Mouse (Mus musculus) hindbrain, embryonic 16.5 days (tissue): ENCODE results near the gene Matk. TPM values are rescaled to one million over a fixed set of nuclear protein-coding genes. Genes with fewer than 3 reads are reported as not detected.
A peak's percentile ranks its signal among the peaks of the same experiment; 100 is the strongest.

Source experiments
- ATAC-seq: fragments of 200-750 bp; cut with Nextera tagmentation; 2 replicates; pipeline ENCODE4 v1.8.0; 2017; ENCODE audit warnings: moderate TSS enrichment, moderate library complexity
- H3K27ac ChIP-seq: fragments of 300-500 bp; sonication (generic); 2 replicates; pipeline ENCODE4 v1.5.1; 2014; ENCODE audit warnings: low read depth, mild to moderate bottlenecking, control low read depth, low read length, moderate library complexity
- H3K27me3 ChIP-seq: fragments of 300-500 bp; sonication (generic); replicated peaks from 2 replicates; pipeline ENCODE4 v1.6.1; 2014; ENCODE audit warnings: low read length; ENCODE audit not compliant: control insufficient read depth, insufficient read depth
- H3K36me3 ChIP-seq: fragments of 300-500 bp; sonication (generic); 2 replicates; pipeline ENCODE4 v1.6.1; 2014; ENCODE audit warnings: mild to moderate bottlenecking, low read length, moderate library complexity, mixed read lengths; ENCODE audit not compliant: control insufficient read depth, insufficient read depth
- H3K4me1 ChIP-seq: fragments of 300-500 bp; sonication (generic); 2 replicates; pipeline ENCODE4 v1.6.1; 2014; ENCODE audit warnings: low read depth, low read length; ENCODE audit not compliant: control insufficient read depth, insufficient read depth
- H3K4me2 ChIP-seq: fragments of 300-500 bp; sonication (generic); 2 replicates; pipeline ENCODE4 v1.6.1; 2014; ENCODE audit warnings: mild to moderate bottlenecking, low read length, control low read depth, moderate library complexity
- H3K4me3 ChIP-seq: fragments of 300-500 bp; sonication (generic); 2 replicates; pipeline ENCODE4 v1.5.1; 2014; ENCODE audit warnings: mild to moderate bottlenecking, low read length, control low read depth, moderate library complexity
- H3K9ac ChIP-seq: fragments of 300-500 bp; sonication (generic); 2 replicates; pipeline ENCODE4 v1.6.1; 2014; ENCODE audit warnings: low read depth, mild to moderate bottlenecking, control low read depth, low read length, moderate library complexity
- H3K9me3 ChIP-seq: fragments of 300-500 bp; sonication (generic); 2 replicates; pipeline ENCODE4 v1.6.1; 2014; ENCODE audit warnings: mild to moderate bottlenecking, low read length, moderate library complexity; ENCODE audit not compliant: control insufficient read depth
- WGBS: fragments of 180-500 bp; shearing (Covaris S2); extraction: QIAGEN DNeasy Blood & Tissue Kit; methylation state at CpG from one replicate; pipeline ENCODE4 v1.1.7; 2014; 5-methylcytosine and 5-hydroxymethylcytosine counted together
- polyA plus RNA-seq: library from polyadenylated mRNA; unstranded; fragments of >200 nt; fragmentation: Nextera tagmentation; extraction: Ambion mirVana; gene quantifications from 2 replicates; pipeline ENCODE4 v1.2.1, GENCODE M21; 2015

Matk gene
- polyA plus RNA-seq, 1 experiment from 2014 or later: 72.8 TPM

GRCm38 (mm10) chr10:81236471-81237268 lies 16.1 kb upstream of the Matk start:
- Histone ChIP-seq H3K4me3 (no peak overlapping the region), H3K9me3 (no peaks in the 10 kb centered on the region), H3K9ac (no peak overlapping the region), H3K27me3 (peaks cover 13% of the 10 kb centered on the region; the same call in 1 of the 2 replicates), H3K27ac (no peak overlapping the region), H3K4me1 (peaks cover 9% of the 10 kb centered on the region), H3K36me3 (0 out of 2 replicates have a peak, but pooled peaks cover 3% of the 10 kb centered on the region), H3K4me2 (no peak overlapping the region)
- WGBS: 81% methylated on average over 12 of the region's 12 CpGs
- no peak for ATAC-seq

- Histone ChIP-seq H3K4me3 (no peak overlapping the region), H3K9ac (no peak overlapping the region), H3K36me3 (0 out of 2 replicates have a peak, but pooled peaks cover 3% of the 10 kb centered on the region), H3K9me3 (no peaks in the 10 kb centered on the region), H3K27ac (no peak overlapping the region), H3K4me1 (peaks cover 4% of the 10 kb centered on the region), H3K4me2 (no peak overlapping the region), H3K27me3 (peaks cover 13% of the 10 kb centered on the region; the same call in 1 of the 2 replicates)
- 55% methylated on average over 2 of the region's 2 CpGs for WGBS
- ATAC-seq: no peak
These were observed 14.1 kb upstream of the Matk start for GRCm38 (mm10) chr10:81238618-81239017.

GRCm38 (mm10) chr10:81240876-81241275 lies 11.9 kb upstream of the Matk start:
- WGBS: 27% methylated on average over 13 of the region's 13 CpGs
- H3K36me3 ChIP-seq: no peaks in the 10 kb centered on the region
- no peak overlapping the region for H3K9ac ChIP-seq
- H3K27ac ChIP-seq: no peak overlapping the region
- no peaks in the 10 kb centered on the region for H3K4me1 ChIP-seq
- no peak for ATAC-seq
- H3K9me3 ChIP-seq: no peaks in the 10 kb centered on the region
- no peak overlapping the region for H3K4me3 ChIP-seq
- H3K4me2 ChIP-seq: no peak overlapping the region
- H3K27me3 ChIP-seq: peaks cover 13% of the 10 kb centered on the region; the same call in 1 of the 2 replicates

- H3K4me1 ChIP-seq: no peaks in the 10 kb centered on the region
- H3K36me3 ChIP-seq: no peaks in the 10 kb centered on the region; the same call in 1 of the 2 replicates
- H3K9ac ChIP-seq: no peak overlapping the region
- no peak overlapping the region for H3K4me3 ChIP-seq
- H3K4me2 ChIP-seq: no peak overlapping the region
- H3K9me3 ChIP-seq: no peaks in the 10 kb centered on the region
- H3K27me3 ChIP-seq: peaks cover 13% of the 10 kb centered on the region; the same call in 1 of the 2 replicates
- H3K27ac ChIP-seq: no peak overlapping the region
- ATAC-seq: no peak
- 90% methylated on average over 16 of the region's 16 CpGs for WGBS
These were observed 10.7 kb upstream of the Matk start for GRCm38 (mm10) chr10:81242021-81242420.

- no peaks in the 10 kb centered on the region for H3K4me1 ChIP-seq
- H3K4me2 ChIP-seq: no peak overlapping the region
- H3K9me3 ChIP-seq: no peaks in the 10 kb centered on the region
- WGBS: 76% methylated on average over 4 of the region's 4 CpGs
- no peak overlapping the region for H3K4me3 ChIP-seq
- H3K36me3 ChIP-seq: peaks cover 2% of the 10 kb centered on the region; the same call in 1 of the 2 replicates
- H3K27ac ChIP-seq: no peak overlapping the region
- no peak overlapping the region; the same call in 1 of the 2 replicates for H3K9ac ChIP-seq
- peak; percentile 10 for ATAC-seq
- H3K27me3 ChIP-seq: peaks cover 10% of the 10 kb centered on the region; the same call in 1 of the 2 replicates
These were observed 8.6 kb upstream of the Matk start for GRCm38 (mm10) chr10:81244146-81244545.

- no peaks in the 10 kb centered on the region for H3K4me1 ChIP-seq
- H3K36me3 ChIP-seq: peaks cover 2% of the 10 kb centered on the region; the same call in 1 of the 2 replicates
- no peak overlapping the region for H3K27ac ChIP-seq
- H3K27me3 ChIP-seq: peaks cover 6% of the 10 kb centered on the region; the same call in 1 of the 2 replicates
- H3K9ac ChIP-seq: peak overlapping the region; percentile 22; the same call in 1 of the 2 replicates
- H3K4me3 ChIP-seq: no peak overlapping the region
- H3K4me2 ChIP-seq: no peak overlapping the region
- ATAC-seq: peak; percentile 76
- 8% methylated on average over 17 of the region's 17 CpGs for WGBS
- no peaks in the 10 kb centered on the region for H3K9me3 ChIP-seq
These were observed 8.1 kb upstream of the Matk start for GRCm38 (mm10) chr10:81244595-81244994.

- Histone ChIP-seq H3K27me3 (0 out of 2 replicates have a peak, but pooled peaks cover 1% of the 10 kb centered on the region), H3K9me3 (no peaks in the 10 kb centered on the region), H3K4me3 (no peak overlapping the region), H3K27ac (no peak overlapping the region), H3K4me2 (no peak overlapping the region), H3K4me1 (no peaks in the 10 kb centered on the region), H3K9ac (no peak overlapping the region), H3K36me3 (peaks cover 4% of the 10 kb centered on the region; the same call in 1 of the 2 replicates)
- ATAC-seq: no peak
- 96% methylated on average over 6 of the region's 6 CpGs for WGBS
These were observed 7.6 kb upstream of the Matk start for GRCm38 (mm10) chr10:81245166-81245565.

GRCm38 (mm10) chr10:81247804-81248203 lies 4.9 kb upstream of the Matk start:
- no peak overlapping the region for H3K4me2 ChIP-seq
- peaks cover 6% of the 10 kb centered on the region for H3K4me1 ChIP-seq
- no peaks in the 10 kb centered on the region for H3K9me3 ChIP-seq
- no peak overlapping the region for H3K4me3 ChIP-seq
- ATAC-seq: no peak
- H3K36me3 ChIP-seq: peaks cover 4% of the 10 kb centered on the region; the same call in 1 of the 2 replicates
- peaks cover 5% of the 10 kb centered on the region; the same call in 1 of the 2 replicates for H3K27me3 ChIP-seq
- no peak overlapping the region for H3K9ac ChIP-seq
- no peak overlapping the region for H3K27ac ChIP-seq
- WGBS: 100% methylated on average over 2 of the region's 2 CpGs

- H3K9ac ChIP-seq: no peak overlapping the region
- peaks cover 4% of the 10 kb centered on the region; the same call in 1 of the 2 replicates for H3K36me3 ChIP-seq
- peaks cover 5% of the 10 kb centered on the region for H3K27me3 ChIP-seq
- no peak overlapping the region for H3K27ac ChIP-seq
- peaks cover 9% of the 10 kb centered on the region for H3K4me1 ChIP-seq
- ATAC-seq: no peak
- no peaks in the 10 kb centered on the region for H3K9me3 ChIP-seq
- H3K4me3 ChIP-seq: no peak overlapping the region
- H3K4me2 ChIP-seq: no peak overlapping the region
- 82% methylated on average over 8 of the region's 8 CpGs for WGBS
These were observed 3.3 kb upstream of the Matk start for GRCm38 (mm10) chr10:81249442-81249841.
